Comparison of ENCODE assay signal across 7 mouse cellular contexts in the genomic region with DNA sequence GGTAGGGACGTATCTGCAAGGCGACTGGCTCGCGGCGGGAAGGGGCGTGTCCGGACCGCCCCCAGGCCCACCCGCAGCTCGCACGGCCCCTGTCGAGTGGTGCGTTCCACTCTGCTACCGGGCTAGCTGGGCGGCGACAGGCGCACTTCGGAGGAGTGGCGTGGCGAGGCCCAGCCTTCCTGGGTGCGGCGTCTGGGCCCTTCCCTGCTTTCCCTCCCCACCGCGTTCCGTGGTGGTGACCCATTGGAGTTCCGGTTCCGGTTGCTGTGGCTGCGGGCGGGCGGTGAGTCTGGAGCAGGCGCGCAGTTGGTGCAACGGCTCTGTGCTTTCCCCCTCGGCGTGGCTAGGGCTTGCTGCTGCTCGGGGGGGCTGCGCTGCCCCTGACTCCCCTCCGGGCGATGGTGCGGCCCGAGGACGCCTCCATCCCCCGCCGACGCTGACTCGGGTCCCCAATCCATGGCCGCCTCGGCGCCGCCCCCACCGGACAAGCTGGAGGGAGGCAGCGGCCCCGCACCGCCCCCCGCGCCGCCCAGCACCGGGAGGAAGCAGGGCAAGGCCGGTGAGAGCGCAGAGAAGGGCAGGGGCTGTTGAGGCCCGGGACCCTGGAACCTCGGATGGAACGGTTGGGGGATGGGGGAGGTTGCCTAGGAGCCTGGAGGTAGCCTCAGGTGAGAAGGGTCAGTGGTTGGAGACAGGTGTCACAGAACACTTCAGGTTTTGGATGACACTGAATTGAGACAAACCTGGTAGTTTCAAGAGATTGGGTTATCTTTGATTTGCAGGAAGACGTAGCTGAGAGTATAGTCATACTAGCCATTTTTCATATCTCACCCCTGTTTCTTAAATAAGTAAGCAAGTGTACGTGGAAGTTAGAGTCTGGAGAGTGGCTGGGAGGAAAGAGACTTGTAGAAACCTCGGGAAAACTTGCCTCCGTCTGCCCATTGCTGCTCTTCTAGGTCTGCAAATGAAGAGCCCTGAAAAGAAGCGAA. TPM values are rescaled to one million over a fixed set of nuclear protein-coding genes. Genes with fewer than 3 reads are reported as not detected.
DNase-seq lines count a peak whose midpoint lies in the region; ATAC-seq lines count a peak whose summit lies in the region.

Gene Pygo2, plus strand, starts transcription at position 44 of the 989 bp plus-strand sequence.

- peaks cover 15% of the 10 kb centered on the region for H3K36me3 ChIP-seq in intestine, embryonic 16.5 days (ENCODE audit: control insufficient read depth, insufficient read depth, low read length)
- H3K36me3 ChIP-seq in midbrain, embryonic 11.5 days (ENCODE audit: control insufficient read depth, insufficient read depth, low read length), result peaks cover 6% of the 10 kb centered on the region; the same call in 1 of the 2 replicates

- ATAC-seq in intestine, embryonic 16.5 days, result peak; percentile 99
- peak; percentile 97 for ATAC-seq in midbrain, embryonic 11.5 days (ENCODE audit: low FRiP score)

- peak; percentile 90 to 91 for DNase-seq in adrenal gland, adult 18-20 months (ENCODE audit: low spot score in 2 of 2)
- peak; percentile 97 for DNase-seq in embryo, embryonic 11 days
- DNase-seq in gastrocnemius, postnatal 36 days, result peak; percentile 88 to 96
- DNase-seq in left cerebral cortex, postnatal 36 days (ENCODE audit: low spot score in 2 of 2), result peak; percentile 96 to 97
- peak; percentile 98 for DNase-seq in midbrain, embryonic 11.5 days (ENCODE audit: low spot score, missing footprints)
- peak; percentile 93 for DNase-seq in skeletal muscle tissue, adult 2 months (ENCODE audit: low read depth, low spot score)

- H3K4me3 ChIP-seq in intestine, embryonic 16.5 days (ENCODE audit: low read length), result peak within 1 kb of the TSS; percentile 100
- H3K4me3 ChIP-seq in midbrain, embryonic 11.5 days (ENCODE audit: low read depth, low read length), result peak within 1 kb of the TSS; percentile 95

- intact Hi-C loops in gastrocnemius, postnatal 36 days (cut with DNase I), result no loop called here
- intact Hi-C loops in left cerebral cortex, postnatal 36 days (cut with DNase I), result no loop called here

- H3K4me1 ChIP-seq in intestine, embryonic 16.5 days (ENCODE audit: control insufficient read depth, insufficient read depth, low read length), result peaks cover 9% of the 10 kb centered on the region
- peaks cover 7% of the 10 kb centered on the region for H3K4me1 ChIP-seq in midbrain, embryonic 11.5 days (ENCODE audit: control insufficient read depth, insufficient read depth, low read length)

- no peaks in the 10 kb centered on the region for H3K27me3 ChIP-seq in intestine, embryonic 16.5 days (replicated peaks; ENCODE audit: control insufficient read depth, insufficient read depth, low read length)
- H3K27me3 ChIP-seq in midbrain, embryonic 11.5 days (ENCODE audit: control insufficient read depth, insufficient read depth, low read length), result no peaks in the 10 kb centered on the region

- H3K9ac ChIP-seq in intestine, embryonic 16.5 days (ENCODE audit: low read depth, low read length), result peak within 1 kb of the TSS; percentile 99
- peak within 1 kb of the TSS; percentile 95 for H3K9ac ChIP-seq in midbrain, embryonic 11.5 days (ENCODE audit: low read length)

- H3K4me2 ChIP-seq in intestine, embryonic 16.5 days (ENCODE audit: low read depth, low read length), result peak within 1 kb of the TSS; percentile 84
- H3K4me2 ChIP-seq in midbrain, embryonic 11.5 days, result peak within 1 kb of the TSS; percentile 91

- 2% methylated on average over 68 of the region's 68 CpGs for WGBS in intestine, embryonic 16.5 days
- WGBS in midbrain, embryonic 11.5 days, result 2% methylated on average over 68 of the region's 68 CpGs

- H3K9me3 ChIP-seq in intestine, embryonic 16.5 days (ENCODE audit: control insufficient read depth, low read length), result no peaks in the 10 kb centered on the region
- H3K9me3 ChIP-seq in midbrain, embryonic 11.5 days (ENCODE audit: control insufficient read depth, low read length), result no peaks in the 10 kb centered on the region

- H3K27ac ChIP-seq in intestine, embryonic 16.5 days (ENCODE audit: low read length), result peak within 1 kb of the TSS; percentile 93
- peak within 1 kb of the TSS; percentile 74 for H3K27ac ChIP-seq in midbrain, embryonic 11.5 days (ENCODE audit: low read depth, low read length)

RNA-seq across cellular contexts. Expression of gene Pygo2, which starts in this region (rescaled TPM):
- total RNA-seq in adrenal gland, adult 18-20 months (2021), result 10 to 100 TPM; 40.7 to 40.9 TPM
- total RNA-seq in gastrocnemius, postnatal 36 days (2021), result 10 to 100 TPM in 1 of 2 experiments, 1 to 10 TPM in 1; 8.4 to 11.2 TPM
- polyA plus RNA-seq in intestine, embryonic 16.5 days (2015; fragmentation: Nextera tagmentation; extraction: Ambion mirVana), result 24.8 and 25.7 TPM in 2 replicates
- total RNA-seq in left cerebral cortex, postnatal 36 days (2021), result 10 to 100 TPM; 53.7 to 61.4 TPM
- polyA plus RNA-seq in midbrain, embryonic 11.5 days (2014; fragmentation: Nextera tagmentation; extraction: Ambion mirVana), result 47.2 and 52.5 TPM in 2 replicates

Comparison
In these comparisons a context has a peak if more than half of its experiments do, and no peak if none do; other contexts are left out.
1. Peak in every context shown above with its lines: DNase-seq, ATAC-seq, H3K4me3 ChIP-seq and H3K27ac ChIP-seq.